Mouse (Mus musculus) megakaryocyte progenitor cell, adult 5-6 weeks (primary cell): ENCODE results near the gene Gm21060. TPM values are rescaled to one million over a fixed set of nuclear protein-coding genes. Genes with fewer than 3 reads are reported as not detected.

ENCODE experiments used
- total RNA-seq, 2 experiments: library from RNA; stranded (forward) in 1 of 2; stranded (reverse) in 1 of 2; fragments of 157-497, 149-512 nt in 1 of 2; fragments of 200-1000 nt in 1 of 2; gene quantifications; 2 replicates each; pipeline versions ENCODE4 v1.2.3 to v1.2.4; 2015 to 2017

The Gm21060 gene
- total RNA-seq, 2 experiments from 2014 or later, result not detected

Other genes starting within 250 kb of the Gm21060 start
- 45.7 and 47.3 TPM in 2 replicates for gene Zfp950, start 156.2 kb downstream of the Gm21060 start, total RNA-seq (2015)
- 31.7 and 57.1 TPM in 2 replicates for gene Zfp950, start 156.2 kb downstream of the Gm21060 start, total RNA-seq (2017)
- 0.17 and 0.29 TPM in 2 replicates for gene Gm7102, start 120.8 kb downstream of the Gm21060 start, total RNA-seq (2015)
- gene Gm7102, start 120.8 kb downstream of the Gm21060 start, total RNA-seq (2017), result 0.12 and 0.41 TPM in 2 replicates
- gene Gm6020, start 113.2 kb downstream of the Gm21060 start, total RNA-seq (2015), result not detected in 2 replicates
- not detected in 2 replicates for gene Gm6020, start 113.2 kb downstream of the Gm21060 start, total RNA-seq (2017)
- gene Csf2ra, start 68.6 kb downstream of the Gm21060 start, total RNA-seq (2015), result 111 and 145 TPM in 2 replicates
- 31.5 and 35.4 TPM in 2 replicates for gene Csf2ra, start 68.6 kb downstream of the Gm21060 start, total RNA-seq (2017)